Mouse (Mus musculus): ENCODE measurements at regions not wholly inside any gene's neighbourhood (a gene's known extent, or its start where the extent isn't known, plus 50 kb on each side); places are given as distances from the start of the nearest gene placed in this dataset.

GRCm38 (mm10) chr13:97558884-97559283, 201.5 kb downstream of the Gm10260 start:
- no peak for ATAC-seq

GRCm38 (mm10) chr13:97555312-97555711, 205.1 kb downstream of the Gm10260 start:
- ATAC-seq, result no peak

GRCm38 (mm10) chr13:97554601-97555000, 205.8 kb downstream of the Gm10260 start:
- ATAC-seq, result no peak

- ATAC-seq, result no peak
These were observed 208.2 kb downstream of the Gm10260 start for GRCm38 (mm10) chr13:97552236-97552635.

GRCm38 (mm10) chr13:97550880-97551279, 209.6 kb downstream of the Gm10260 start:
- no peak for ATAC-seq

GRCm38 (mm10) chr13:97550172-97550571, 210.3 kb downstream of the Gm10260 start:
- no peak for ATAC-seq

- ATAC-seq, result no peak
These were observed 211.0 kb downstream of the Gm10260 start for GRCm38 (mm10) chr13:97549384-97549783.

- no peak for ATAC-seq
These were observed 211.9 kb downstream of the Gm10260 start for GRCm38 (mm10) chr13:97548527-97548977.

GRCm38 (mm10) chr13:97546936-97547335, 213.5 kb downstream of the Gm10260 start:
- ATAC-seq, result no peak

GRCm38 (mm10) chr13:97545971-97546454, 214.4 kb downstream of the Gm10260 start:
- ATAC-seq, result no peak

GRCm38 (mm10) chr13:97539686-97540085, 220.7 kb downstream of the Gm10260 start:
- ATAC-seq, result no peak

- ATAC-seq, result no peak
These were observed 222.0 kb downstream of the Gm10260 start for GRCm38 (mm10) chr13:97538441-97538840.

- ATAC-seq, result no peak
These were observed 222.7 kb downstream of the Gm10260 start for GRCm38 (mm10) chr13:97537686-97538085.

- ATAC-seq, result no peak
These were observed 223.2 kb downstream of the Gm10260 start for GRCm38 (mm10) chr13:97537206-97537605.

GRCm38 (mm10) chr13:97533896-97534666, 226.4 kb downstream of the Gm10260 start:
- ATAC-seq, result no peak

- ATAC-seq, result no peak
These were observed 229.3 kb downstream of the Gm10260 start for GRCm38 (mm10) chr13:97531181-97531580.

- ATAC-seq, result no peak
These were observed 229.9 kb downstream of the Gm10260 start for GRCm38 (mm10) chr13:97530570-97530969.

- ATAC-seq, result no peak
These were observed 232.5 kb downstream of the Gm10260 start for GRCm38 (mm10) chr13:97527958-97528357.

- no peak for ATAC-seq
These were observed 235.5 kb downstream of the Gm10260 start for GRCm38 (mm10) chr13:97524847-97525434.

- no peak for ATAC-seq
These were observed 236.7 kb downstream of the Gm10260 start for GRCm38 (mm10) chr13:97523523-97524412.

- ATAC-seq, result no peak
These were observed 239.4 kb downstream of the Gm10260 start for GRCm38 (mm10) chr13:97520988-97521547.

- ATAC-seq, result no peak
These were observed 243.7 kb downstream of the Gm10260 start for GRCm38 (mm10) chr13:97516731-97517130.

Data from inflammation-experienced regulatory T-cells, adult 6 months (primary cell).